Mouse (Mus musculus) splenic B cell, adult 2 months (primary cell): ENCODE measurements at regions not wholly inside any gene's neighbourhood (a gene's known extent, or its start where the extent isn't known, plus 50 kb on each side); places are given as distances from the start of the nearest gene placed in this dataset.

Source experiments
- DNase-seq: peaks from one replicate; pipeline ENCODE4 v3.0.0-alpha.2; 2011; ENCODE audit warnings: low read depth, low spot score
- H3K27me3 ChIP-seq: 2 replicates; pipeline ENCODE4 v1.6.1; 2012; ENCODE audit warnings: mild to moderate bottlenecking, low read length, moderate library complexity, mixed read lengths; ENCODE audit not compliant: control insufficient read depth, poor library complexity, insufficient read depth, severe bottlenecking
- H3K36me3 ChIP-seq: 2 replicates; pipeline ENCODE4 v1.6.1; 2012; ENCODE audit warnings: mild to moderate bottlenecking, low read length, moderate library complexity, mixed read lengths; ENCODE audit not compliant: control insufficient read depth, poor library complexity, insufficient read depth, severe bottlenecking

- no peaks in the 10 kb centered on the region for H3K36me3 ChIP-seq
- no peak for DNase-seq
- H3K27me3 ChIP-seq: no peaks in the 10 kb centered on the region
These were observed 50.0 kb upstream of the Hk2 start for GRCm38 (mm10) chr6:82824240-82824639.
